Mouse (Mus musculus): ENCODE measurements around the gene Tusc2. TPM values are rescaled to one million over a fixed set of nuclear protein-coding genes. Genes with fewer than 3 reads are reported as not detected.
"Not testable (repeated sequence)": the region's sequence is repeated elsewhere in the genome, so short reads cannot be mapped to it uniquely, and the experiment has no call there.

Tusc2 gene
- polyA plus RNA-seq, 1 experiment from 2014 or later = 125 TPM

- Histone ChIP-seq H3K9ac (peak overlapping the region; percentile 59), H3K4me2 (peak overlapping the region; percentile 89), H3K9me3 (no peaks in the 10 kb centered on the region), H3K4me1 (peaks cover 45% of the 10 kb centered on the region), H3K4me3 (peak overlapping the region; percentile 53), H3K27ac (0 out of 2 replicates have a peak overlapping the region, but pooled peaks have one; percentile 81), H3K27me3 (replicated peaks) (peaks cover 26% of the 10 kb centered on the region), H3K36me3 (replicated peaks) (peaks cover 32% of the 10 kb centered on the region)
- 41% methylated on average over 2 of the region's 2 CpGs for WGBS
- ATAC-seq (replicated peaks) = no peak
Measured at GRCm38 (mm10) chr9:107555701-107556100, 7.4 kb upstream of the Tusc2 start.

GRCm38 (mm10) chr9:107556346-107556745 is 6.7 kb upstream of the Tusc2 start:
- peaks cover 40% of the 10 kb centered on the region for H3K4me1 ChIP-seq
- no peak overlapping the region for H3K9ac ChIP-seq
- no peak overlapping the region for H3K4me3 ChIP-seq
- ATAC-seq (replicated peaks) = no peak
- peaks cover 35% of the 10 kb centered on the region for H3K36me3 ChIP-seq (replicated peaks)
- H3K27ac ChIP-seq = no peak overlapping the region
- peak overlapping the region; percentile 89 for H3K4me2 ChIP-seq
- H3K9me3 ChIP-seq = no peaks in the 10 kb centered on the region
- 80% methylated on average over 3 of the region's 3 CpGs for WGBS
- H3K27me3 ChIP-seq (replicated peaks) = peaks cover 20% of the 10 kb centered on the region

GRCm38 (mm10) chr9:107565556-107565955 is 2.5 kb downstream of the Tusc2 start:
- 55% methylated on average over 5 of the region's 5 CpGs for WGBS
- ATAC-seq (replicated peaks); H3K9ac ChIP-seq; H3K9me3 ChIP-seq; H3K27me3 ChIP-seq (replicated peaks); H3K27ac ChIP-seq; H3K4me3 ChIP-seq: not testable (repeated sequence)
- Histone ChIP-seq H3K4me1 (peaks cover 49% of the 10 kb centered on the region), H3K4me2 (peak overlapping the region; percentile 12), H3K36me3 (replicated peaks) (peaks cover 21% of the 10 kb centered on the region; the same call in 1 of the 2 replicates)

- H3K4me3 ChIP-seq = no peak overlapping the region
- H3K9ac ChIP-seq = no peak overlapping the region
- no peaks in the 10 kb centered on the region for H3K27me3 ChIP-seq (replicated peaks)
- no peak overlapping the region for H3K4me2 ChIP-seq
- H3K4me1 ChIP-seq = peaks cover 55% of the 10 kb centered on the region
- 59% methylated on average over 15 of the region's 15 CpGs for WGBS
- peaks cover 25% of the 10 kb centered on the region; the same call in 1 of the 2 replicates for H3K36me3 ChIP-seq (replicated peaks)
- H3K27ac ChIP-seq = no peak overlapping the region
- no peaks in the 10 kb centered on the region for H3K9me3 ChIP-seq
- no peak for ATAC-seq (replicated peaks)
Measured at GRCm38 (mm10) chr9:107566041-107566709, 3.1 kb downstream of the Tusc2 start.

- H3K27ac ChIP-seq = no peak overlapping the region
- 61% methylated on average over 3 of the region's 3 CpGs for WGBS
- no peak overlapping the region for H3K4me2 ChIP-seq
- H3K27me3 ChIP-seq (replicated peaks) = no peaks in the 10 kb centered on the region
- peaks cover 24% of the 10 kb centered on the region for H3K36me3 ChIP-seq (replicated peaks)
- H3K4me1 ChIP-seq = peaks cover 62% of the 10 kb centered on the region
- no peak for ATAC-seq (replicated peaks)
- H3K9me3 ChIP-seq = no peaks in the 10 kb centered on the region
- no peak overlapping the region for H3K9ac ChIP-seq
- no peak overlapping the region for H3K4me3 ChIP-seq
Measured at GRCm38 (mm10) chr9:107566855-107567254, 3.8 kb downstream of the Tusc2 start.

DNA sequence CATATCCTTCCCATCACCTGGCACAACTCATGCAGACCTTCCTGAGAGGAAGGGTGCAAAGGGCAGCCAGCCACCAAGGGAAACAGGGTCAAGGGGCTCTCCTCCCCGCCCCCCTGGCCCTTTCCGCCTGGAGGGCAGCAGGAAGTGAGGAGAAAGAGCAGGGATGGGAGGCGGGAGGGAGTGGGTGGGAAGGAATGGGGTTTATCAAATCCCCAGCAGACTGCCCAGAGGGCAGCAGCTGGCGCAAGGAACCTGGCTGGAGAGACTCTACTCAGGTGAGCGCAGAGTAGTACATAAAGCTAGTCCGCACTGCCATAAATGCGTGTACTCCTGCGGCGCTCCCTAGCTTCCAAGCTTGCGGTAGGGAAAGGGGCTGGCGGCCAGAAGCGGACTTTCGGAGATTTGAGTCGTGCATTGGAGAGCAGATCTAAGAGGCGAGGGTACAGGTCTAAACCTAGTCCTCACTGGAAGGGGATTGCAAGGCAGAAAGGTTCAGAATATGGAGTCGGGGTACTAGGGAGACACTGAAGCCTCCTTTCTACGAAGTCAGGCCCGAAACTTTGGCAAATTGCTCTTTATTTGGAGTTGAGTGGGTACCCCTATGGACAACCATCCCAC is 4.8 kb downstream of the Tusc2 start, which contains the start of gene Hyal2:
Gene Hyal2 (plus strand): TSS at position 244 of the 618 bp plus-strand sequence.
- H3K36me3 ChIP-seq (replicated peaks) = peaks cover 32% of the 10 kb centered on the region
- H3K9ac ChIP-seq = peak within 1 kb of the TSS; percentile 88
- WGBS = 4% methylated on average over 18 of the region's 18 CpGs
- peaks cover 59% of the 10 kb centered on the region for H3K4me1 ChIP-seq
- no peaks in the 10 kb centered on the region for H3K9me3 ChIP-seq
- peak within 1 kb of the TSS; percentile 89 for H3K27ac ChIP-seq
- H3K27me3 ChIP-seq (replicated peaks) = no peaks in the 10 kb centered on the region
- peak within 1 kb of the TSS; percentile 94 for H3K4me3 ChIP-seq
- H3K4me2 ChIP-seq = peak within 1 kb of the TSS; percentile 84
- ATAC-seq (replicated peaks) = no peak

- peaks cover 33% of the 10 kb centered on the region for H3K36me3 ChIP-seq (replicated peaks)
- peaks cover 57% of the 10 kb centered on the region for H3K4me1 ChIP-seq
- peak overlapping the region; percentile 89 for H3K27ac ChIP-seq
- peak overlapping the region; percentile 88 for H3K9ac ChIP-seq
- WGBS = under 1% methylated on average over 41 of the region's 41 CpGs
- no peaks in the 10 kb centered on the region for H3K9me3 ChIP-seq
- peak overlapping the region; percentile 84 for H3K4me2 ChIP-seq
- peak; percentile 89 for ATAC-seq (replicated peaks)
- peak overlapping the region; percentile 94 for H3K4me3 ChIP-seq
- H3K27me3 ChIP-seq (replicated peaks) = no peaks in the 10 kb centered on the region
Measured at GRCm38 (mm10) chr9:107568331-107569261, 5.5 kb downstream of the Tusc2 start.

DNA sequence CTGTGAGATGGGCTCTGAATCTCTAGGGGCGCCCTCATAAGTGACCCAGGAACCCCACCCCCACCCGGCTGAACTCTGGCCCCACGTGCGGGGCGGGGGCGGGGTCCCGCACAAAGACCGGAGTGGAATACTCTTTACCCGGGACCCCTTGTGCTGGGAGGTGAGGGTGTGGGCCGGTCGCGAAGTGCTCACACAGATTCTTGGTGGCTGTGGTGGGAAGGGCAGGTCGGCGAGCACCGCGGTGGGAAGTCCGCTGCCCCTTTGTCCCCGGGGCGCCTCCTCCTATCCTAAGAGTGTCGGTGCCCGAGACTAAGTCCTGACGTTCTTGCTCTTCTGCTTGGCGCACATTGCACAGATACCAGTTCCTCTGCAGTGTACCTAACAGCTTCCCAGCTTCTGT is 6.2 kb downstream of the Tusc2 start:
- Histone ChIP-seq H3K27me3 (replicated peaks) (no peaks in the 10 kb centered on the region), H3K4me2 (peak overlapping the region; percentile 84), H3K4me3 (peak overlapping the region; percentile 94), H3K9me3 (no peaks in the 10 kb centered on the region), H3K9ac (peak overlapping the region; percentile 88), H3K36me3 (replicated peaks) (peaks cover 33% of the 10 kb centered on the region), H3K27ac (peak overlapping the region; percentile 89), H3K4me1 (peaks cover 51% of the 10 kb centered on the region)
- peak; percentile 29; the same call in 1 of the 2 replicates for ATAC-seq (replicated peaks)
- WGBS = 1% methylated on average over 22 of the region's 23 CpGs

GRCm38 (mm10) chr9:107570016-107570415 is 7.0 kb downstream of the Tusc2 start:
- Histone ChIP-seq H3K4me2 (peak overlapping the region; percentile 84), H3K27ac (peak overlapping the region; percentile 89), H3K4me1 (peaks cover 46% of the 10 kb centered on the region), H3K4me3 (peak overlapping the region; percentile 94), H3K36me3 (replicated peaks) (peaks cover 33% of the 10 kb centered on the region), H3K9me3 (no peaks in the 10 kb centered on the region), H3K27me3 (replicated peaks) (no peaks in the 10 kb centered on the region), H3K9ac (peak overlapping the region; percentile 88)
- 43% methylated on average over 13 of the region's 13 CpGs for WGBS
- no peak for ATAC-seq (replicated peaks)

DNA sequence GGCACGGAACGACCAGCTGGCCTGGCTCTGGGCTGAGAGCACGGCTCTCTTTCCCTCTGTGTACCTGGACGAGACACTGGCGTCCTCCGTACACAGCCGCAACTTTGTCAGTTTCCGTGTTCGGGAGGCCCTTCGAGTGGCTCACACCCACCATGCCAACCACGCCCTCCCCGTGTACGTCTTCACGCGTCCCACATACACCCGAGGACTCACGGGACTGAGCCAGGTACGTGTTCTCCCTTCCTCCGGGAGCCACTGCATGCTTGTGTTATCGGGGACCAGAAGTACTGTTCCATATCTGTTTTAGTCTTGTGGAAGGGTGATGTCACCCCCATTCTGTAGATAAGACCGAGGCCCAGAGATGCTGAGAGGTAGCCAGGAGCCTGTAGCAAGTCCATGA is 7.8 kb downstream of the Tusc2 start:
- H3K9me3 ChIP-seq = no peaks in the 10 kb centered on the region
- H3K4me1 ChIP-seq = peaks cover 46% of the 10 kb centered on the region
- peak overlapping the region; percentile 84 for H3K4me2 ChIP-seq
- H3K27me3 ChIP-seq (replicated peaks) = no peaks in the 10 kb centered on the region
- no peak for ATAC-seq (replicated peaks)
- H3K4me3 ChIP-seq = peak overlapping the region; percentile 94
- peaks cover 28% of the 10 kb centered on the region for H3K36me3 ChIP-seq (replicated peaks)
- H3K27ac ChIP-seq = no peak overlapping the region
- 95% methylated on average over 21 of the region's 21 CpGs for WGBS
- H3K9ac ChIP-seq = no peak overlapping the region

- WGBS = 96% methylated on average over 22 of the region's 22 CpGs
- no peak for ATAC-seq (replicated peaks)
- Histone ChIP-seq H3K36me3 (replicated peaks) (peaks cover 25% of the 10 kb centered on the region), H3K9ac (no peak overlapping the region), H3K27ac (no peak overlapping the region), H3K4me2 (peak overlapping the region; percentile 84; the same call in 1 of the 2 replicates), H3K4me1 (peaks cover 45% of the 10 kb centered on the region), H3K4me3 (peak overlapping the region; percentile 6; the same call in 1 of the 2 replicates), H3K9me3 (no peaks in the 10 kb centered on the region), H3K27me3 (replicated peaks) (no peaks in the 10 kb centered on the region)
Measured at GRCm38 (mm10) chr9:107571534-107572326, 8.7 kb downstream of the Tusc2 start.
